Mouse (Mus musculus): Measurements from ENCODE around the gene Creb5. TPM values are rescaled to one million over a fixed set of nuclear protein-coding genes. Genes with fewer than 3 reads are reported as not detected.

The Creb5 gene
- polyA plus RNA-seq, 2 experiments = 20.0 to 46.1 TPM

DNA sequence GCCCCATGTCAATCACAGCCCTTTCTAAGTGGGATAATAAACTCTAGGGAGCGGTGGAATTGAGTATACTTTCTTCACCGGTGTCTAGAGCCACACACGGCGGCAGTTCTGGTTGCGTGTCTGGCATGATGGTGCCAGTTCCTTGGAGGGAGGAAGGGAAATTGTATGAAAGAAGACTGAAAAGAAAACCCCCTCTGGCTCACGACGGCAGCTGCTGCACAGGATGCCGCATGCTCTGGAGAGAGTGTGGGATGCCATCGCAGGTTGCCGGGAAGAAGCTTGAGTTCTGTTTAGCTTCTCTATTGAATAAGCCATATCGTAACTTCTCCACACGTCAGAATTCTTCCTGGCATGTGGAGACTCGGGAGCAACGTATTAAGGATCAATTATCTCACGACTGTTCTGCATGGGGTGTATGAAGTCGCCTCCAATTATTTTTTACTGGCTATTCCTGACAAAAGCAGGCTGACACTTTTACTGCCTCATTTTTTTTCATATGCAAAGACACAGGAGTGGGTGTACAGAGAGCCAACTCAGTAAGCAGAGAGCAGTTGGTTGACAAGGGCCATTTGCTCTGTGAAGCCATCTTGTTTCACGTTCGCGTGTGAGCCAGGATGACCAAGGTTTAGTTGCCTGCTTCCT is 296.3 kb downstream of the Creb5 start:
- H3K4me2 ChIP-seq (replicated peaks; ENCODE audit: low read depth, low read length, severe bottlenecking) = peak overlapping the region; percentile 39
- 0 out of 2 replicates have a peak overlapping the region, but pooled peaks have one; percentile 10 for H3K4me3 ChIP-seq (replicated peaks; ENCODE audit: low read length)
- ATAC-seq (ENCODE audit: low FRiP score, low read depth) (0 out of 2 replicates have a peak, but pooled peaks have one; percentile 24), DNase-seq (ENCODE audit: low spot score) (peak; percentile 28)
- peaks cover 49% of the 10 kb centered on the region for H3K4me1 ChIP-seq (ENCODE audit: control insufficient read depth, insufficient read depth, low read length)
- H3K27me3 ChIP-seq (ENCODE audit: control insufficient read depth, insufficient read depth, low read length) = no peaks in the 10 kb centered on the region
- peak overlapping the region; percentile 45; the same call in 1 of the 2 replicates for H3K27ac ChIP-seq (replicated peaks; ENCODE audit: low read depth, low read length)
- no peak overlapping the region for H3K9ac ChIP-seq (ENCODE audit: low read depth, low read length, severe bottlenecking)
- TF ChIP-seq POLR2A (IDR thresholded peaks at IDR 0.05; ENCODE audit: borderline replicate concordance, extremely low read depth, insufficient read depth, insufficient read length) = no peak
- no peaks in the 10 kb centered on the region for H3K9me3 ChIP-seq (ENCODE audit: control insufficient read depth, low read length)
- H3K36me3 ChIP-seq (ENCODE audit: control insufficient read depth, insufficient read depth, low read length) = no peaks in the 10 kb centered on the region
- WGBS = 19% methylated on average over 19 of the region's 19 CpGs

DNA sequence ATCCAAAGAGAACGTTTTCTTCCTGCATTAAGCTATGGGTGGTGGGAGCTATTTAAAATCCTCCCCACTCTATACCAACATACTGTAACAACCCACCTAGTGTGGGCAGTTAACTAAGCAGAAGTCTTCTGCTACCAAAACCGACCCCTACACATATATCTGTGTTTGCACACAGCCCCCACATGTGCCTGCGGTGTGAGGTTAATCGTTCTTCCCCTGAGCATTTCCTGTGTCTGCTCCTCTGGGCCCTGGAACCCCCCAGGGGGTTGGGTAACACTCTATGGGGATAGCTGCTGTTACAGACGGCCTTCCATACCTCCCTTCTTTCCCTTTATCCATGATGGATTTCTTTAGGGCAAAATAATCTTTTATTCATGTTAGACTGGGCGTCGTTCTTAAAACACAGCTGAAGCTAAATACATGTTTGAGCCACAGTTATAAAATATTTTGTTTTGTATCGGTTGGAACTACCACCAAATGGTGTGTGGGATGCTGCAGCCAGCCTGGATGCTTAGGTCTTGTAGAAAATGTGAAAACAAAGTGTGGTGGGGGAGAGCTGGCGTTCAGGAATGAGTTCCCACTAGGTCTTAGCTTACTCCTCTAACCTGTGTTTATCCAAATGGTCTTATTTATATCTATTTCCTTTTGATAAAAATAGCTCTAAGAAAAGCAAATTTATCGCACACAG is 297.8 kb downstream of the Creb5 start:
- no peaks in the 10 kb centered on the region for H3K27me3 ChIP-seq (ENCODE audit: control insufficient read depth, insufficient read depth, low read length)
- H3K4me1 ChIP-seq (ENCODE audit: control insufficient read depth, insufficient read depth, low read length) = peaks cover 44% of the 10 kb centered on the region
- no peak overlapping the region for H3K4me2 ChIP-seq (replicated peaks; ENCODE audit: low read depth, low read length, severe bottlenecking)
- WGBS = 45% methylated on average over 10 of the region's 10 CpGs
- no peak overlapping the region; the same call in 1 of the 2 replicates for H3K27ac ChIP-seq (replicated peaks; ENCODE audit: low read depth, low read length)
- no peak overlapping the region for H3K9ac ChIP-seq (ENCODE audit: low read depth, low read length, severe bottlenecking)
- no peak overlapping the region for H3K4me3 ChIP-seq (replicated peaks; ENCODE audit: low read length)
- DNase-seq (ENCODE audit: low spot score) = no peak
- no peaks in the 10 kb centered on the region for H3K36me3 ChIP-seq (ENCODE audit: control insufficient read depth, insufficient read depth, low read length)
- ATAC-seq (ENCODE audit: low FRiP score, low read depth) = no peak
- TF ChIP-seq POLR2A (IDR thresholded peaks at IDR 0.05; ENCODE audit: borderline replicate concordance, extremely low read depth, insufficient read depth, insufficient read length) = no peak
- H3K9me3 ChIP-seq (ENCODE audit: control insufficient read depth, low read length) = no peaks in the 10 kb centered on the region

DNA sequence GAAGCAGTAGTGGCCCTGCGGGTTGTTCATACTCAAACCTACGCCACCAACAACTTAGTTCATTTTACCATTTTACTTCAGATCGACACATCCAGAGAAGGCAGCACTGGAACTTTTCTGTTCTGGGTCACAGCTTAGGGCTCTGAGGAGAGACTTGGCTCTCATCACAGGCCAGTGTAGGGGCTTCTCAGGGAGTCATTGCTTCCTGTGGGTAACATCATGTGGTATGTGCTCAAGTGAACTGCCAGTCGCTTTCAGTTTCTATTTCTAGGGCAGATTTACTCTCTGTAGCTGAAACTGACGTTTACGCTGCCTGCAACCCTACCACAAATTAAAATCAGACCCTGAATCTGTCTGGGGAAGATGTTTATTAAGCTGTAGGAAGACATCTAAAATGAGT is 302.7 kb downstream of the Creb5 start:
- peaks cover 24% of the 10 kb centered on the region for H3K4me1 ChIP-seq (ENCODE audit: control insufficient read depth, insufficient read depth, low read length)
- no peak overlapping the region for H3K4me2 ChIP-seq (replicated peaks; ENCODE audit: low read depth, low read length, severe bottlenecking)
- no peak overlapping the region for H3K9ac ChIP-seq (ENCODE audit: low read depth, low read length, severe bottlenecking)
- TF ChIP-seq POLR2A (IDR thresholded peaks at IDR 0.05; ENCODE audit: borderline replicate concordance, extremely low read depth, insufficient read depth, insufficient read length) = no peak
- H3K4me3 ChIP-seq (replicated peaks; ENCODE audit: low read length) = no peak overlapping the region
- no peak overlapping the region for H3K27ac ChIP-seq (replicated peaks; ENCODE audit: low read depth, low read length)
- WGBS = 56% methylated on average over 6 of the region's 6 CpGs
- no peak for DNase-seq (ENCODE audit: low spot score)
- no peaks in the 10 kb centered on the region; the same call in 1 of the 2 replicates for H3K36me3 ChIP-seq (ENCODE audit: control insufficient read depth, insufficient read depth, low read length)
- H3K9me3 ChIP-seq (ENCODE audit: control insufficient read depth, low read length) = no peaks in the 10 kb centered on the region
- no peak for ATAC-seq (ENCODE audit: low FRiP score, low read depth)
- no peaks in the 10 kb centered on the region for H3K27me3 ChIP-seq (ENCODE audit: control insufficient read depth, insufficient read depth, low read length)

DNA sequence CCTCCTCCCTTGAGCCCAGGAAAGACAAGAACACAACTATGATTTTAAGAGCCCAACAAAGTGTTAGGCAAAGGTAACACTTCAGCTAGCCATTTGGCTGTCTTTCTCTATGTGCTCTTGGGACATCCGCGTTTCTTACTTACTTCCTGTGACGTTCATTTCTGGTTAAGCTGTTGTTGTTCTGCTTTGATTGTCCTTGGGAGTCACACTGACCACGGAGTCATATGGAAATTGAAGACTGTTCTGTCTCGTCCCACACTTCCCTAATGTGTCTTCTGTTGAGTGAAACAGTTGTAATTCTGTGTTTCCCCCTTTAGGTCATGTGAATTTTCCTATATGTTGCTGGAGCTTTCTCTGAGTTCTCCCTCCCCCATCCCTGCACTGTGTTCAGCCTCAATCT is 305.2 kb downstream of the Creb5 start:
- TF ChIP-seq POLR2A (IDR thresholded peaks at IDR 0.05; ENCODE audit: borderline replicate concordance, extremely low read depth, insufficient read depth, insufficient read length) = no peak
- Histone ChIP-seq H3K9ac (ENCODE audit: low read depth, low read length, severe bottlenecking) (no peak overlapping the region), H3K27me3 (ENCODE audit: control insufficient read depth, insufficient read depth, low read length) (no peaks in the 10 kb centered on the region), H3K4me1 (ENCODE audit: control insufficient read depth, insufficient read depth, low read length) (peaks cover 15% of the 10 kb centered on the region), H3K36me3 (ENCODE audit: control insufficient read depth, insufficient read depth, low read length) (no peaks in the 10 kb centered on the region; the same call in 1 of the 2 replicates), H3K9me3 (ENCODE audit: control insufficient read depth, low read length) (no peaks in the 10 kb centered on the region; the same call in 1 of the 2 replicates), H3K27ac (replicated peaks; ENCODE audit: low read depth, low read length) (no peak overlapping the region), H3K4me2 (replicated peaks; ENCODE audit: low read depth, low read length, severe bottlenecking) (no peak overlapping the region), H3K4me3 (replicated peaks; ENCODE audit: low read length) (no peak overlapping the region)
- DNase-seq (ENCODE audit: low spot score) (no peak), ATAC-seq (ENCODE audit: low FRiP score, low read depth) (no peak)
- WGBS = 85% methylated on average over 5 of the region's 5 CpGs

DNA sequence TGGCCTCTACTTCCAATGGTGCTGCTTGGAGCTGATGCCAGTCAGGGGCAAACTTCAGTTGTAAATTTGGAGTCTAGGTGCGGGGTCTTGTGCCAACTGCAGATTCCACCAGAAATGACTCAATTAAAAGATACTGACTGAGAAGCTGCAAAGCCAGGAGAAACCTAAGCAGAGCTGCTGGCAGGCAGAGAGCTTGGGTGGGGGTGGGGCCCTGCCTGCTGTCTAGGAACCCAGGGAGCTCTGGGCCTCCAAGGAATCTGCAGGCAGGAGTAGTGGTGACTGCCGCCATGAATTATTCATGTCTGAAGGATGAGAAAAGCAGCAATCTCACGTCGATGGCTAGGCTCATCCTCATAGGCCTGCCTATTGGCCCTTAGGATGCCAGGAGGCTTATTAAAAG is 306.5 kb downstream of the Creb5 start:
- peak overlapping the region; percentile 45; the same call in 1 of the 2 replicates for H3K27ac ChIP-seq (replicated peaks; ENCODE audit: low read depth, low read length)
- H3K9me3 ChIP-seq (ENCODE audit: control insufficient read depth, low read length) = no peaks in the 10 kb centered on the region; the same call in 1 of the 2 replicates
- no peaks in the 10 kb centered on the region; the same call in 1 of the 2 replicates for H3K36me3 ChIP-seq (ENCODE audit: control insufficient read depth, insufficient read depth, low read length)
- DNase-seq (ENCODE audit: low spot score) (no peak), ATAC-seq (ENCODE audit: low FRiP score, low read depth) (no peak)
- no peak overlapping the region for H3K4me3 ChIP-seq (replicated peaks; ENCODE audit: low read length)
- no peak overlapping the region for H3K4me2 ChIP-seq (replicated peaks; ENCODE audit: low read depth, low read length, severe bottlenecking)
- TF ChIP-seq POLR2A (IDR thresholded peaks at IDR 0.05; ENCODE audit: borderline replicate concordance, extremely low read depth, insufficient read depth, insufficient read length) = no peak
- 10% methylated on average over 4 of the region's 4 CpGs for WGBS
- H3K9ac ChIP-seq (ENCODE audit: low read depth, low read length, severe bottlenecking) = no peak overlapping the region
- H3K4me1 ChIP-seq (ENCODE audit: control insufficient read depth, insufficient read depth, low read length) = peaks cover 15% of the 10 kb centered on the region
- H3K27me3 ChIP-seq (ENCODE audit: control insufficient read depth, insufficient read depth, low read length) = no peaks in the 10 kb centered on the region
